Mouse (Mus musculus): ENCODE measurements around the gene Ptpn13. TPM values are rescaled to one million over a fixed set of nuclear protein-coding genes. Genes with fewer than 3 reads are reported as not detected.

Gene Ptpn13
- total and polyA plus RNA-seq, 3 experiments = 15.1 to 43.6 (median 15.5) TPM

DNA sequence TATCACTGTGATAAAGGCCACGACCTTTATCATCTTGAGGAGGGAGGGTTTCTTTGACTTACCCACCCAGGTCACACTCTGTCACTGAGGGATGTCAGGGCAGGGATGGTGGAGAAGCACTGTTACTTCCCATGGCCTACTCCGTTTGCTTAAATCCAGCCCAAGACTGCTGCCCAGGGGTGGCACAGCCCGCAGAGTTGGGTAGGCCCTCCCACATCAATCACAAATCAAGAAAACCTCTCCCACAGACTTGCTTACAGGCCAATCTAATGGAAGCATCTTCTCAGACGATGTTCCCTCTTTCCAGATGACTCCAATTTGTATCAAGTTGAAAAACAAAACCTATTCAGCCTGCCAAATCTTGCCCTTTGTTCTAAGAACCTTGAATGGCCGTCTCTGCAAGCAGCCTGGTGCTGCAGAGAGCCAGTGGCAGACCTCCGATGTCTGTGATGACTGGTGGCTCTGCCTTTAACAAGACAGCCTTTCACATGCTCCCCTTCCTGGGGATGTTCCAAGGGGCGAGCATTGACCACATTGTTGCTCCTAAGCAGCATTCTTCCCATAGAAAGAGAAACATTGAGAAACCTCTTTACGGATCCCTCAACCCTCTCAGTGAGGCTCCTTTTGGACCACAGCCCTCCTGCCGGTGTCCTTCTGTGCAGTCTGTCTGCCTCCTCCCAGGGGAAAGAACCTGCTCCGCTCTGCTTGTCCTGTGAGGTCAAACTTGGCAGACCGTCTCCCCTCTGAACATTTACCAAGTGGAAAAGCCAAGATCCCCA lies 178.3 kb downstream of the Ptpn13 start:
- TF ChIP-seq ZMIZ1 (IDR thresholded peaks at IDR 0.05; ENCODE audit: low read depth, low read length) = no peak
- TF ChIP-seq MEF2A (IDR thresholded peaks at IDR 0.05; ENCODE audit: extremely low read depth, insufficient replicate concordance, low read depth, low read length, poor library complexity, severe bottlenecking) = no peak
- TF ChIP-seq ZC3H11A (IDR thresholded peaks at IDR 0.05; ENCODE audit: low read depth, low read length) = no peak
- TF ChIP-seq CHD1 (IDR thresholded peaks at IDR 0.05; ENCODE audit: low read depth, low read length) = no peak
- no peak overlapping the region for H3K9ac ChIP-seq (ENCODE audit: control insufficient read depth, low read depth, low read length, poor library complexity, severe bottlenecking)
- peaks cover 0 to 1% of the 10 kb centered on the region in 2 experiments; a peak in 1 of 4 replicates for H3K27me3 ChIP-seq (ENCODE audit: control insufficient read depth in 1 of 2, insufficient read depth in 2 of 2, low read length in 2 of 2)
- no peaks in the 10 kb centered on the region for H3K4me1 ChIP-seq (ENCODE audit: control insufficient read depth in 1 of 2, insufficient read depth in 2 of 2, low read length in 2 of 2)
- no peaks in the 10 kb centered on the region for H3K36me3 ChIP-seq (ENCODE audit: control insufficient read depth in 1 of 2, insufficient read depth in 2 of 2, low read length in 2 of 2)
- no peak overlapping the region for H3K27ac ChIP-seq (ENCODE audit: control insufficient read depth, low read depth, low read length)
- H3K4me3 ChIP-seq (ENCODE audit: control insufficient read depth in 1 of 2, insufficient read depth in 1 of 2, low read depth in 2 of 2, low read length in 2 of 2) = no peak overlapping the region
- H3K9me3 ChIP-seq (replicated peaks; ENCODE audit: insufficient read depth, low read length) = no peaks in the 10 kb centered on the region
- no peaks in the 10 kb centered on the region for H3K79me2 ChIP-seq (ENCODE audit: control insufficient read depth, insufficient read depth, low read length, poor library complexity)
- no peak for DNase-seq (ENCODE audit: low read depth, low spot score)

DNA sequence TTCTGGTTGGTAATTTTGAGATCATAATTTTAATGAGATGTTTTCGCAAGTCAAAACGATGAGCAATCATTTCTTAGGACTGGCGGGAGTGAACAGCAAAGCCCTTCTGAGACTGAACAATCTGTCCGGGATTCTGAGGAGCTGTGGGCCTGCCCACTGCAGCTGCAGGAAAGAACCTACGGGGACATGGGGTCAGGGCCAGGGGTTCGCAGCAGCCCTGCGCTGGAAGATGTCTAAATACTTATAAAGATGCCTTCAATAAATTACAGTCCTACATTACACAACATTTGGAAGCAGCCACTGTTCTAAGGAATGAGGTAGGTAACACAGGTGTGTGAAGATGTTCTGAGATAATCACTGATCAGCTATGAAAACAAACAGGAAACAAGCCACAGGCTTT lies 180.7 kb downstream of the Ptpn13 start:
- Histone ChIP-seq H3K4me3 (ENCODE audit: control insufficient read depth in 1 of 2, insufficient read depth in 1 of 2, low read depth in 2 of 2, low read length in 2 of 2) (no peak overlapping the region), H3K9me3 (replicated peaks; ENCODE audit: insufficient read depth, low read length) (no peaks in the 10 kb centered on the region), H3K79me2 (ENCODE audit: control insufficient read depth, insufficient read depth, low read length, poor library complexity) (no peaks in the 10 kb centered on the region), H3K36me3 (ENCODE audit: control insufficient read depth in 1 of 2, insufficient read depth in 2 of 2, low read length in 2 of 2) (no peaks in the 10 kb centered on the region), H3K9ac (ENCODE audit: control insufficient read depth, low read depth, low read length, poor library complexity, severe bottlenecking) (no peak overlapping the region), H3K27ac (ENCODE audit: control insufficient read depth, low read depth, low read length) (no peak overlapping the region), H3K4me1 (ENCODE audit: control insufficient read depth in 1 of 2, insufficient read depth in 2 of 2, low read length in 2 of 2) (no peaks in the 10 kb centered on the region), H3K27me3 (ENCODE audit: control insufficient read depth in 1 of 2, insufficient read depth in 2 of 2, low read length in 2 of 2) (peaks cover 0 to 1% of the 10 kb centered on the region in 2 experiments; a peak in 1 of 4 replicates)
- DNase-seq (ENCODE audit: low read depth, low spot score) = no peak
- TF ChIP-seq MAFK (IDR thresholded peaks at IDR 0.05; ENCODE audit: borderline replicate concordance, low read depth, low read length) = no peak
- TF ChIP-seq ZKSCAN1 (IDR thresholded peaks at IDR 0.05; ENCODE audit: low read depth, low read length) = no peak
- TF ChIP-seq CHD1 (IDR thresholded peaks at IDR 0.05; ENCODE audit: low read depth, low read length) = no peak
- TF ChIP-seq TAL1 (IDR thresholded peaks at IDR 0.05; ENCODE audit: low read length) = no peak
- TF ChIP-seq MXI1 (IDR thresholded peaks at IDR 0.05; ENCODE audit: low read depth, low read length) = no peak
- no peak for TF ChIP-seq MAX (IDR thresholded peaks at IDR 0.05; ENCODE audit: low read length)
- no peak for TF ChIP-seq HCFC1 (IDR thresholded peaks at IDR 0.05; ENCODE audit: low read depth, low read length)
- TF ChIP-seq GABPA (IDR thresholded peaks at IDR 0.05; ENCODE audit: low read depth, low read length) = no peak
- no peak for TF ChIP-seq CTCF (IDR thresholded peaks at IDR 0.05 in 2 of 3, conservative IDR thresholded peaks at IDR 0.05 in 1 of 3; ENCODE audit: control insufficient read depth in 1 of 3, insufficient read depth in 1 of 3, low read depth in 2 of 3, low read length in 3 of 3, poor library complexity in 1 of 3, severe bottlenecking in 1 of 3)
- no peak for TF ChIP-seq ZNF384 (IDR thresholded peaks at IDR 0.05; ENCODE audit: low read depth, low read length)
- no peak for TF ChIP-seq NELFE (IDR thresholded peaks at IDR 0.05; ENCODE audit: low read depth, low read length)
- TF ChIP-seq CHD2 (IDR thresholded peaks at IDR 0.05; ENCODE audit: low read length) = no peak
- no peak for TF ChIP-seq JUND (IDR thresholded peaks at IDR 0.05; ENCODE audit: low read depth, low read length)
- no peak for TF ChIP-seq USF2 (IDR thresholded peaks at IDR 0.05; ENCODE audit: borderline replicate concordance in 1 of 2, insufficient read depth in 1 of 2, low read depth in 1 of 2, low read length in 2 of 2)
- no peak for TF ChIP-seq TBP (IDR thresholded peaks at IDR 0.05; ENCODE audit: low read depth, low read length)
- TF ChIP-seq RCOR1 (IDR thresholded peaks at IDR 0.05; ENCODE audit: low read depth, low read length) = no peak
- TF ChIP-seq USF1 (IDR thresholded peaks at IDR 0.05; ENCODE audit: low read depth, low read length) = no peak

Measured in MEL (cell line).